ENCODE assay signal across 12 mouse cellular contexts in the genomic region with DNA sequence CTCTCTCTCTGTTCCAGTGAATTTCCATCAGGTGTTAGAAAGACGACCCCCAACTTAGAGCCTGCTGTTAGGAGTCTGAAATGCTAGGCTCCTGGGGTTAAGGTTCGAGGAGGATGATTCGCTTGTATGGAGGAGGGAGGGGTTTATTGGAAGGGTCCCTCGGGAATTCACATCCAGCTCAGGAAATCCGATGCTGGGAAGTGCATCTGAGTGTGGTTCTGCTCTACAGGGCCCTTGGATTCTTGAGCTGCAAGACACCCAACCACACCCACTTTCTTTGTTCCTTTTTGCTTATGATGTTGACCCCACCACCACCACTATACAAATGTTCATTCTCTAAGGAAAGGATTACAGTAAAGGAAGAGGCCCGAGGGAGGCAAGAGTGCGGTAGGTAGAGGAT.
DNase-seq lines count a peak whose midpoint lies in the region; ATAC-seq lines count a peak whose summit lies in the region.
"Had no signal": no experiment of that assay in that cellular context is flagged by ENCODE, and none has a peak within 500 bp of the region (broad histone marks: within the 10 kb centered on the region; RNA-seq: fewer than 3 reads in every experiment).

No protein-coding gene starts in this region.

- peak; percentile 4 for DNase-seq in embryo, embryonic 10.5 days (ENCODE audit: low spot score)
- DNase-seq in embryo, embryonic 9.5 days (ENCODE audit: extremely low spot score): no peak
- DNase-seq in R1 (ENCODE audit: low read depth, low spot score): peak; percentile 89
- DNase-seq in right cerebral cortex, postnatal 14 days: no peak

- H3K4me2 ChIP-seq in forebrain, embryonic 16.5 days (ENCODE audit: low read length): no peak overlapping the region
- H3K4me2 ChIP-seq in forebrain, embryonic 12.5 days: no peak overlapping the region
- H3K4me2 ChIP-seq: embryonic facial prominence, embryonic 15.5 days; forebrain, embryonic 15.5 days; heart, embryonic 11.5 days; hindbrain, embryonic 13.5 days; intestine, embryonic 15.5 days had no signal

- no peaks in the 10 kb centered on the region for H3K36me3 ChIP-seq in forebrain, embryonic 16.5 days (ENCODE audit: control insufficient read depth, insufficient read depth)
- H3K36me3 ChIP-seq in forebrain, embryonic 12.5 days (replicated peaks): no peaks in the 10 kb centered on the region
- H3K36me3 ChIP-seq: embryonic facial prominence, embryonic 15.5 days; forebrain, embryonic 15.5 days; hindbrain, embryonic 10.5 days; hindbrain, embryonic 13.5 days; intestine, embryonic 15.5 days had no signal

- WGBS in forebrain, embryonic 16.5 days: 46% methylated on average over 7 of the region's 7 CpGs
- WGBS in forebrain, embryonic 12.5 days: 48% methylated on average over 7 of the region's 7 CpGs

- no peak overlapping the region for H3K4me3 ChIP-seq in forebrain, embryonic 16.5 days (replicated peaks; ENCODE audit: low read length)
- H3K4me3 ChIP-seq in forebrain, embryonic 12.5 days (replicated peaks): no peak overlapping the region
- H3K4me3 ChIP-seq: embryonic facial prominence, embryonic 15.5 days; forebrain, embryonic 15.5 days; hindbrain, embryonic 10.5 days; hindbrain, embryonic 13.5 days; intestine, embryonic 15.5 days had no signal

- peak; percentile 12; the same call in 1 of the 2 replicates for ATAC-seq in forebrain, embryonic 16.5 days
- ATAC-seq in forebrain, embryonic 12.5 days (ENCODE audit: low FRiP score): no peak
- ATAC-seq: intestine, embryonic 15.5 days had no signal

- H3K9me3 ChIP-seq in forebrain, embryonic 16.5 days (ENCODE audit: control insufficient read depth, low read length): no peaks in the 10 kb centered on the region
- H3K9me3 ChIP-seq in forebrain, embryonic 12.5 days: no peaks in the 10 kb centered on the region
- H3K9me3 ChIP-seq: embryonic facial prominence, embryonic 15.5 days; forebrain, embryonic 15.5 days; hindbrain, embryonic 10.5 days; hindbrain, embryonic 13.5 days; intestine, embryonic 15.5 days had no signal

- H3K27me3 ChIP-seq in forebrain, embryonic 16.5 days (replicated peaks; ENCODE audit: control insufficient read depth, insufficient read depth, low read length): no peaks in the 10 kb centered on the region
- H3K27me3 ChIP-seq in forebrain, embryonic 12.5 days: no peaks in the 10 kb centered on the region
- H3K27me3 ChIP-seq: embryonic facial prominence, embryonic 15.5 days; forebrain, embryonic 15.5 days; hindbrain, embryonic 13.5 days; intestine, embryonic 15.5 days had no signal

- H3K9ac ChIP-seq in forebrain, embryonic 16.5 days (replicated peaks; ENCODE audit: low read depth, low read length): no peak overlapping the region
- no peak overlapping the region for H3K9ac ChIP-seq in forebrain, embryonic 12.5 days
- H3K9ac ChIP-seq: embryonic facial prominence, embryonic 15.5 days; forebrain, embryonic 15.5 days; hindbrain, embryonic 13.5 days; intestine, embryonic 15.5 days had no signal

- H3K4me1 ChIP-seq in forebrain, embryonic 16.5 days (replicated peaks; ENCODE audit: control insufficient read depth, insufficient read depth, low read length): 0 out of 2 replicates have a peak, but pooled peaks cover 2% of the 10 kb centered on the region
- no peaks in the 10 kb centered on the region for H3K4me1 ChIP-seq in forebrain, embryonic 12.5 days
- H3K4me1 ChIP-seq: embryonic facial prominence, embryonic 15.5 days; hindbrain, embryonic 13.5 days; intestine, embryonic 15.5 days had no signal

- no peak overlapping the region for H3K27ac ChIP-seq in forebrain, embryonic 16.5 days (ENCODE audit: low read length)
- H3K27ac ChIP-seq in forebrain, embryonic 12.5 days: no peak overlapping the region
- H3K27ac ChIP-seq: embryonic facial prominence, embryonic 15.5 days; forebrain, embryonic 15.5 days; hindbrain, embryonic 10.5 days; hindbrain, embryonic 13.5 days; intestine, embryonic 15.5 days had no signal

Comparison
In these comparisons a context has a peak if more than half of its experiments do, and no peak if none do; other contexts are left out.
1. DNase-seq: peak in embryo, embryonic 10.5 days (single experiment) and R1 (single experiment); none in embryo, embryonic 9.5 days (single experiment) and right cerebral cortex, postnatal 14 days (single experiment).